Mouse (Mus musculus): ENCODE measurements around the gene 2810408A11Rik. TPM values are rescaled to one million over a fixed set of nuclear protein-coding genes. Genes with fewer than 3 reads are reported as not detected.

The 2810408A11Rik gene
- polyA plus RNA-seq, 1 experiment from 2014 or later, result 14.1 TPM

DNA sequence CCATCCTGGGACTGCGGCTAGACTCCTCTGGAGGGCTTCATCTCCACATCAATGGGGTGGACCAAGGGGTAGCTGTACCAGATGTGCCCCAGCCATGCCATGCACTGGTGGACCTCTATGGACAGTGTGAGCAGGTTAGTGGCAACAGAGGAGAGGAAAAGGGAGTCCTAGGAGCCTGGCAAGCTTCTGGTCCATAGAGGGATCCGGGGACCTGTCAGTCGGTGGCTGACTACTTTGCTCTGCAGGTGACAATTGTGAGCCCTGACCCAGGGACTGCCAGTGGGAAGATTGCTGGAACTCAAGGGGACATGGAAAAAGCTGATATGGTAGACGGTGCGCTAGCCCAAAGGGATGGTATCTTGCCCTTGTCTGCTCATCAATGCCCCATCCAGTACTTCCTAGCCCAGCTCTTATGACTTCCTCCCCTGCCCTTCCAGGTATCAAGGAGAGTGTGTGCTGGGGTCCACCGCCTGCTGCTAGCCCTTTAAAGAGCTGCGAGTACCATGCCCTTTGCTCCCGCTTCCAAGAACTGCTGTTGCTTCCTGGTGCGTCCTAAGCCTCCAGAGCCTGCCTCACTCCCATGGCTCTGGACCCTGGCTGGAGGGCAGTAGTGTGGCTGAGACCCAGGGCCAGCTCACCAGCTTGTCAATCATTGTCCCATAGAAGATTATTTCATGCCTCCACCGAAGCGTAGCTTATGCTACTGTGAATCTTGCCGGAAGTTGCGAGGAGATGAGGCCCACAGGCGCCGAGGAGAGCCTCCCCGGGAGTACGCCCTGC is 10.2 kb upstream of the 2810408A11Rik start:
- H3K9me3 ChIP-seq (ENCODE audit: low read depth, low read length), result no peaks in the 10 kb centered on the region
- no peak overlapping the region for H3K9ac ChIP-seq
- 88% methylated on average over 17 of the region's 17 CpGs for WGBS
- H3K36me3 ChIP-seq (ENCODE audit: insufficient read depth), result peaks cover 88% of the 10 kb centered on the region
- H3K27ac ChIP-seq (ENCODE audit: low read depth), result no peak overlapping the region
- DNase-seq, result no peak
- H3K4me2 ChIP-seq, result no peak overlapping the region
- no peaks in the 10 kb centered on the region for H3K27me3 ChIP-seq (ENCODE audit: insufficient read depth, low read length)
- no peak overlapping the region for H3K4me3 ChIP-seq (ENCODE audit: low read depth, low read length)
- H3K4me1 ChIP-seq (ENCODE audit: insufficient read depth), result 0 out of 2 replicates have a peak, but pooled peaks cover 2% of the 10 kb centered on the region
- ATAC-seq (ENCODE audit: insufficient read depth), result no peak
- TF ChIP-seq CTCF (IDR thresholded peaks at IDR 0.05; ENCODE audit: low read depth), result no peak

DNA sequence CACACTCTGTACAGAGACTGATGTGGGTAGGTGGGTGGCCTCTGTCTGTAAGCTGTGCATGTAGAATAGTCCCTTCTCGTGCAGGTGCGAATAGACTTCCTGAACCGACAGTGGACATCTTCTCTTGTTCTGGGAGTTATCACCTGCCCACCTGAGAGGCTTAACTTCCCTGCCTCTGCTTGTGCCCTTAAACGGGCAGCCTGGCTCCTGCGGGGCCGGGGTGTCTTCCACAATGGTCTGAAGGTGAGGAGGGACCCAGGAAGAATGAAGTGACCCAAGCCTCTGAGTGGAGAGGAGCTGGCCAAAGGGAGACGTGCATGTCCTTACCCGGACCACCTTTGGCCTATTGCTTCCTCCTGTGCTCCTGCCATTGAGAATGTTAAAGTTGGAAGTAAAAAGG is 9.4 kb upstream of the 2810408A11Rik start:
- no peaks in the 10 kb centered on the region for H3K4me1 ChIP-seq (ENCODE audit: insufficient read depth)
- no peak overlapping the region for H3K9ac ChIP-seq
- H3K4me2 ChIP-seq, result no peak overlapping the region
- no peak overlapping the region for H3K4me3 ChIP-seq (ENCODE audit: low read depth, low read length)
- WGBS, result 91% methylated on average over 8 of the region's 8 CpGs
- no peaks in the 10 kb centered on the region for H3K9me3 ChIP-seq (ENCODE audit: low read depth, low read length)
- ATAC-seq (ENCODE audit: insufficient read depth) (no peak), DNase-seq (no peak)
- TF ChIP-seq CTCF (IDR thresholded peaks at IDR 0.05; ENCODE audit: low read depth), result no peak
- no peaks in the 10 kb centered on the region for H3K27me3 ChIP-seq (ENCODE audit: insufficient read depth, low read length)
- H3K27ac ChIP-seq (ENCODE audit: low read depth), result no peak overlapping the region
- peaks cover 88% of the 10 kb centered on the region for H3K36me3 ChIP-seq (ENCODE audit: insufficient read depth)

DNA sequence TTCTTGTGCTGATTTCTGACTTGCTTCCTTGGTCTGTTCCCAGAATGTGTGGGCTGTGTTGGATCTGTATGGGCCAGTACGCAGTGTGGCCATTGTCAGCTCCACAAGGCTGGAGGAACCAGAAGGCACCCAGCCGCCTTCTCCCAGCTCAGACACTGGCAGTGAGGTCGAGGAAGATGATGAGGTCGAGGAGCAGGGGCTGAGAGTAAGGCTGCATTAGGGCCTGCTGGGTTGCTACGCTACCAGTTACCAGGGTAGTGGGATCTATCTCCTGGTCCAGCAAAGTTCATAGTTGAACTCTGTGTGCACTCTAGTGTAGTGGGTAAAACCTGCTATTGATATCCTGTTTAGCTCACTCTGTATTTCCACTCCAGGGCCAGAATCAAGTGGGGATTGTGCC is 8.4 kb upstream of the 2810408A11Rik start:
- no peak for TF ChIP-seq CTCF (IDR thresholded peaks at IDR 0.05; ENCODE audit: low read depth)
- DNase-seq (no peak), ATAC-seq (ENCODE audit: insufficient read depth) (no peak)
- H3K9me3 ChIP-seq (ENCODE audit: low read depth, low read length), result no peaks in the 10 kb centered on the region
- H3K36me3 ChIP-seq (ENCODE audit: insufficient read depth), result peaks cover 93% of the 10 kb centered on the region
- no peak overlapping the region for H3K4me3 ChIP-seq (ENCODE audit: low read depth, low read length)
- no peak overlapping the region for H3K4me2 ChIP-seq
- no peaks in the 10 kb centered on the region for H3K4me1 ChIP-seq (ENCODE audit: insufficient read depth)
- no peaks in the 10 kb centered on the region for H3K27me3 ChIP-seq (ENCODE audit: insufficient read depth, low read length)
- H3K27ac ChIP-seq (ENCODE audit: low read depth), result no peak overlapping the region
- WGBS, result 89% methylated on average over 5 of the region's 5 CpGs
- H3K9ac ChIP-seq, result no peak overlapping the region

DNA sequence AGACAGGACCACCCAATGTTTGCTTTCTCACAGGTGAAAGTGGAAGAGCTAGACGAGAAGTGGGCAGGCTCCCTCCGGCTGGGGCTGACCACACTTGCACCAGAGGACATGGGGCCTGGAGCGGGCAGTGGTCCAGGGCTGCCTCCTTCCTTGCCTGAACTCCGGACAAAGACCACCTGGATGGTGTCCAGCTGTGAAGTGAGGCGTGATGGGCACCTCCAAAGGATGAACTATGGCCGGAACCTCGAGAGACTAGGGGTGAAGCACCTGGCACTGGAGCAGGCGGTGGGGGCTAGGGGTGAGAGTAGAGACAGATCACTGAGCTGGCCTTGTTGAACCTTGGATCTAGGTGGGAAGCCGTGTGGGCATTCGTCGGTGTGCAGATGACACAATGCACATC is 7.9 kb upstream of the 2810408A11Rik start:
- Histone ChIP-seq H3K4me2 (no peak overlapping the region), H3K9me3 (ENCODE audit: low read depth, low read length) (no peaks in the 10 kb centered on the region), H3K4me3 (ENCODE audit: low read depth, low read length) (no peak overlapping the region), H3K36me3 (ENCODE audit: insufficient read depth) (peaks cover 98% of the 10 kb centered on the region), H3K27ac (ENCODE audit: low read depth) (no peak overlapping the region), H3K4me1 (ENCODE audit: insufficient read depth) (no peaks in the 10 kb centered on the region), H3K27me3 (ENCODE audit: insufficient read depth, low read length) (no peaks in the 10 kb centered on the region), H3K9ac (no peak overlapping the region)
- no peak for DNase-seq
- no peak for ATAC-seq (ENCODE audit: insufficient read depth)
- TF ChIP-seq CTCF (IDR thresholded peaks at IDR 0.05; ENCODE audit: low read depth), result no peak
- 87% methylated on average over 11 of the region's 11 CpGs for WGBS

DNA sequence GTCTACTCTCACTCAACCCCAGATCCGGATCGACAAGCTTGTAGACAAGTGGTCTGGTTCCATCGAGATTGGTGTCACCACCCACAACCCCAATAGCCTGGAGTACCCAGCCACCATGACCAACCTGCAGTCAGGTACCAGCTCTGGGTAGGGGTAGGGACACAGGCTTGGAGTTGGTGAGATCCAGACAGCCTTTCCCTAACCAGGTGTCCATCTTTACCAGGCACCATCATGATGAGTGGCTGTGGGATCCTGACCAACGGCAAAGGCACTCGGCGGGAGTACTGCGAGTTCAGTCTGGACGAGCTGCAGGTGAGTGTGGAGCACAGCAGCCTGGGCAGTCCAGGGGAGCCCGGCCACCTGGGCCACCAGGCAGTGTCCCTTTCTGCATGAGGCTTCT is 3.5 kb upstream of the 2810408A11Rik start:
- H3K9me3 ChIP-seq (ENCODE audit: low read depth, low read length), result no peaks in the 10 kb centered on the region
- ATAC-seq (ENCODE audit: insufficient read depth) (no peak), DNase-seq (no peak)
- no peak overlapping the region for H3K9ac ChIP-seq
- 91% methylated on average over 9 of the region's 9 CpGs for WGBS
- H3K27me3 ChIP-seq (ENCODE audit: insufficient read depth, low read length), result no peaks in the 10 kb centered on the region
- TF ChIP-seq CTCF (IDR thresholded peaks at IDR 0.05; ENCODE audit: low read depth), result no peak
- peaks cover 59% of the 10 kb centered on the region for H3K36me3 ChIP-seq (ENCODE audit: insufficient read depth)
- H3K4me2 ChIP-seq, result no peak overlapping the region
- H3K4me1 ChIP-seq (ENCODE audit: insufficient read depth), result 0 out of 2 replicates have a peak, but pooled peaks cover 5% of the 10 kb centered on the region
- no peak overlapping the region for H3K4me3 ChIP-seq (ENCODE audit: low read depth, low read length)
- H3K27ac ChIP-seq (ENCODE audit: low read depth), result no peak overlapping the region

DNA sequence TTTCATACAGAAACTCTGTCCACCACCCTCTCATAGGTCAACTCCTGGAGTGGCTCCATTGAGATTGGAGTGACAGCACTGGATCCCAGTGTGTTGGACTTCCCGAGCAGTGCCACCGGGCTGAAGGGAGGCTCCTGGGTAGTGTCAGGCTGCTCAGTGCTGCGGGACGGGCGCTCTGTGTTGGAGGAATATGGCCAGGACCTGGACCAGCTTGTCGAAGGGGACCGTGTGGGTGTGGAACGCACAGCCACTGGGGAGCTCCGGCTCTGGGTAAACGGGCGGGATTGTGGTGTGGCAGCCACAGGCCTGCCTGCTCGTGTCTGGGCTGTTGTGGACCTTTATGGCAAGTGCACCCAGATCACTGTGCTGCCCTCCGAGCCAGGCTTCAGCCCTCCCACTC is 2.2 kb upstream of the 2810408A11Rik start:
- DNase-seq (no peak), ATAC-seq (ENCODE audit: insufficient read depth) (no peak)
- peaks cover 46% of the 10 kb centered on the region for H3K36me3 ChIP-seq (ENCODE audit: insufficient read depth)
- H3K9ac ChIP-seq, result no peak overlapping the region; the same call in 1 of the 2 replicates
- 0 out of 2 replicates have a peak, but pooled peaks cover 5% of the 10 kb centered on the region for H3K4me1 ChIP-seq (ENCODE audit: insufficient read depth)
- WGBS, result 86% methylated on average over 13 of the region's 13 CpGs
- TF ChIP-seq CTCF (IDR thresholded peaks at IDR 0.05; ENCODE audit: low read depth), result no peak
- H3K4me3 ChIP-seq (ENCODE audit: low read depth, low read length), result peak overlapping the region; percentile 84
- H3K9me3 ChIP-seq (ENCODE audit: low read depth, low read length), result no peaks in the 10 kb centered on the region
- H3K27ac ChIP-seq (ENCODE audit: low read depth), result no peak overlapping the region
- no peaks in the 10 kb centered on the region for H3K27me3 ChIP-seq (ENCODE audit: insufficient read depth, low read length)
- H3K4me2 ChIP-seq, result peak overlapping the region; percentile 99

DNA sequence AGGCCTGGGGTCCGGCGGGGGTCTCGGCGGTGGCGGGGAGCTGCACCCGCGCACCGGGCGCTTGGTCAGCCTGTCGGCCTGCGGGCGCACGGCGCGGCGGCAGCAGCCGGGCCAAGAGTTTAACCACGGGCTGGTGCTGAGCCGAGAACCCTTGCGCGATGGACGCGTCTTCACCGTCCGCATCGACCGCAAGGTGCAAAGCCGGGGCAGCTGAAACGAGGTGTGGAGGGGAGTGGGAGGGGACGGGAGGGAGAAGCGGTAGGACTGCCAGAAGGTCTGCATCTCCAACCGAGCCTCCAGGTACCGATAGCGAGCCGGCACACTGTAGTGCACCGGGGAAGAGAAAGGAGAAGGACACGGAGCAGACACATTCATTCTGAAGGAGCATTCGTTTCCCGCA is 1.2 kb upstream of the 2810408A11Rik start:
- H3K36me3 ChIP-seq (ENCODE audit: insufficient read depth), result peaks cover 36% of the 10 kb centered on the region
- 0 out of 2 replicates have a peak, but pooled peaks cover 5% of the 10 kb centered on the region for H3K4me1 ChIP-seq (ENCODE audit: insufficient read depth)
- H3K9ac ChIP-seq, result peak overlapping the region; percentile 89
- TF ChIP-seq CTCF (IDR thresholded peaks at IDR 0.05; ENCODE audit: low read depth), result no peak
- DNase-seq (peak; percentile 15), ATAC-seq (ENCODE audit: insufficient read depth) (no peak)
- no peaks in the 10 kb centered on the region for H3K9me3 ChIP-seq (ENCODE audit: low read depth, low read length)
- H3K27ac ChIP-seq (ENCODE audit: low read depth), result peak overlapping the region; percentile 98
- H3K4me2 ChIP-seq, result peak overlapping the region; percentile 99
- under 1% methylated on average over 38 of the region's 39 CpGs for WGBS
- H3K4me3 ChIP-seq (ENCODE audit: low read depth, low read length), result peak overlapping the region; percentile 84
- no peaks in the 10 kb centered on the region for H3K27me3 ChIP-seq (ENCODE audit: insufficient read depth, low read length)

All from lung, embryonic 14.5 days (tissue).